Mouse (Mus musculus) lung, postnatal 0 days (tissue): ENCODE data around the gene Il11ra1.

Source experiments
- CTCF ChIP-seq: IDR thresholded peaks from 2 replicates; pipeline ENCODE4 v1.5.1; 2016; ENCODE audit warnings: antibody characterized with exemption, mild to moderate bottlenecking
- EP300 ChIP-seq: IDR thresholded peaks from 2 replicates; pipeline ENCODE4 v1.6.1; 2016; ENCODE audit warnings: antibody characterized with exemption, mild to moderate bottlenecking, control low read depth

- TF ChIP-seq CTCF: no peak
- TF ChIP-seq EP300: no peak
Observed at GRCm38 (mm10) chr4:41681176-41681575, 18.6 kb upstream of the Il11ra1 start.
